Mouse (Mus musculus) lung, adult 10 weeks (tissue): Measurements from ENCODE around the gene Tcf23. TPM values are rescaled to one million over a fixed set of nuclear protein-coding genes. Genes with fewer than 3 reads are reported as not detected.

Experiments used
- polyA plus RNA-seq: library from polyadenylated mRNA; stranded (reverse); fragments of 350-450 nt; fragmentation: Illumina TruSeq; extraction: RNeasy Lipid Tissue Mini Kit (QIAGEN cat#74804); gene quantifications from one replicate; pipeline ENCODE4 v1.2.3, GENCODE M21; 2014; ENCODE audit warnings: low read depth, low replicate concordance; ENCODE audit not compliant: insufficient read depth

The Tcf23 gene
- 1.2 TPM for polyA plus RNA-seq

GRCm38 (mm10) chr5:30968416-30968815, at the start of gene Tcf23:
TSS of gene Tcf23 (plus strand) at chr5:30968662.

GRCm38 (mm10) chr5:30921256-30922033, 47.0 kb upstream of the Tcf23 start, which contains the start of gene Khk:
TSS of gene Khk (plus strand) at chr5:30921431.

GRCm38 (mm10) chr5:30944956-30945781, 23.3 kb upstream of the Tcf23 start, which contains the start of gene Cgref1:
TSS of gene Cgref1 (minus strand) at chr5:30945591.

GRCm38 (mm10) chr5:30959966-30960501, 8.4 kb upstream of the Tcf23 start, which contains the start of gene Preb:
TSS of gene Preb (minus strand) at chr5:30960361.

Other genes starting within 250 kb of the Tcf23 start
- gene Mapre3, start 154.0 kb upstream of the Tcf23 start, polyA plus RNA-seq, result 31.4 TPM
- gene Tmem214, start 100.7 kb upstream of the Tcf23 start, polyA plus RNA-seq, result 28.4 TPM
- gene Agbl5, start 80.0 kb upstream of the Tcf23 start, polyA plus RNA-seq, result 4.4 TPM
- 298 TPM for gene Ost4, start 60.9 kb upstream of the Tcf23 start, polyA plus RNA-seq
- gene Emilin1, start 55.3 kb upstream of the Tcf23 start, polyA plus RNA-seq, result 47.6 TPM
- gene Khk, start 47.2 kb upstream of the Tcf23 start, polyA plus RNA-seq, result 53.4 TPM
- gene Cgref1, start 23.1 kb upstream of the Tcf23 start, polyA plus RNA-seq, result 0.60 TPM
- 81.0 TPM for gene Preb, start 8.3 kb upstream of the Tcf23 start, polyA plus RNA-seq
- gene Atraid, start 79.7 kb downstream of the Tcf23 start, polyA plus RNA-seq, result 135 TPM
- gene Slc5a6, start 80.3 kb downstream of the Tcf23 start, polyA plus RNA-seq, result 4.2 TPM
- 5.8 TPM for gene Cad, start 86.1 kb downstream of the Tcf23 start, polyA plus RNA-seq
- not detected for gene Dnajc5g, start 137.6 kb downstream of the Tcf23 start, polyA plus RNA-seq
- not detected for gene Slc30a3, start 139.6 kb downstream of the Tcf23 start, polyA plus RNA-seq
- gene Trim54, start 148.1 kb downstream of the Tcf23 start, polyA plus RNA-seq, result 3.1 TPM
- not detected for gene Ucn, start 170.2 kb downstream of the Tcf23 start, polyA plus RNA-seq
- gene Mpv17, start 185.6 kb downstream of the Tcf23 start, polyA plus RNA-seq, result 41.2 TPM
- gene Gm29609, start 211.2 kb downstream of the Tcf23 start, polyA plus RNA-seq, result 0.18 TPM
- 14.1 TPM for gene Gtf3c2, start 211.5 kb downstream of the Tcf23 start, polyA plus RNA-seq
- 69.2 TPM for gene Snx17, start 224.6 kb downstream of the Tcf23 start, polyA plus RNA-seq
- 24.8 TPM for gene Eif2b4, start 224.8 kb downstream of the Tcf23 start, polyA plus RNA-seq
- gene Zfp513, start 233.6 kb downstream of the Tcf23 start, polyA plus RNA-seq, result 12.8 TPM